8 mouse cellular contexts compared by ENCODE assay signal in genomic region chr6:142040306-142041175, GRCm38 (mm10). TPM values are rescaled to one million over a fixed set of nuclear protein-coding genes. Genes with fewer than 3 reads are reported as not detected.
DNase-seq lines count a peak whose midpoint lies in the region; ATAC-seq and TF ChIP-seq lines count a peak whose summit lies in the region.

No protein-coding gene starts in this region.

- H3K4me2 ChIP-seq in hindbrain, embryonic 16.5 days (ENCODE audit: low read length), result peak overlapping the region; percentile 36; the same call in 1 of the 2 replicates
- no peak overlapping the region for H3K4me2 ChIP-seq in midbrain, embryonic 12.5 days (replicated peaks)
- no peak overlapping the region for H3K4me2 ChIP-seq in stomach, embryonic 16.5 days (ENCODE audit: low read depth, low read length)

- H3K4me1 ChIP-seq in MEL (ENCODE audit: control insufficient read depth in 1 of 2, insufficient read depth in 2 of 2, low read length in 2 of 2), result no peaks in the 10 kb centered on the region
- H3K4me1 ChIP-seq in hindbrain, embryonic 16.5 days (ENCODE audit: control insufficient read depth, insufficient read depth, low read depth, low read length), result no peaks in the 10 kb centered on the region; the same call in 1 of the 2 replicates
- no peaks in the 10 kb centered on the region for H3K4me1 ChIP-seq in midbrain, embryonic 12.5 days
- no peaks in the 10 kb centered on the region for H3K4me1 ChIP-seq in stomach, embryonic 16.5 days (ENCODE audit: control insufficient read depth, insufficient read depth, low read length)

- H3K4me3 ChIP-seq in MEL (ENCODE audit: control insufficient read depth in 1 of 2, insufficient read depth in 1 of 2, low read depth in 2 of 2, low read length in 2 of 2), result no peak overlapping the region
- H3K4me3 ChIP-seq in hindbrain, embryonic 16.5 days (ENCODE audit: low read length), result no peak overlapping the region
- H3K4me3 ChIP-seq in midbrain, embryonic 12.5 days, result no peak overlapping the region
- no peak overlapping the region for H3K4me3 ChIP-seq in stomach, embryonic 16.5 days (replicated peaks; ENCODE audit: low read length)

- H3K27me3 ChIP-seq in MEL (ENCODE audit: control insufficient read depth in 1 of 2, insufficient read depth in 2 of 2, low read length in 2 of 2), result no peaks in the 10 kb centered on the region
- H3K27me3 ChIP-seq in hindbrain, embryonic 16.5 days (replicated peaks; ENCODE audit: control insufficient read depth, insufficient read depth, low read length), result no peaks in the 10 kb centered on the region
- no peaks in the 10 kb centered on the region for H3K27me3 ChIP-seq in midbrain, embryonic 12.5 days
- H3K27me3 ChIP-seq in stomach, embryonic 16.5 days (ENCODE audit: control insufficient read depth, insufficient read depth, low read length), result no peaks in the 10 kb centered on the region

- no peaks in the 10 kb centered on the region for H3K9me3 ChIP-seq in MEL (replicated peaks; ENCODE audit: insufficient read depth, low read length)
- H3K9me3 ChIP-seq in hindbrain, embryonic 16.5 days (ENCODE audit: control insufficient read depth, low read length), result no peaks in the 10 kb centered on the region
- H3K9me3 ChIP-seq in midbrain, embryonic 12.5 days, result no peaks in the 10 kb centered on the region
- no peaks in the 10 kb centered on the region for H3K9me3 ChIP-seq in stomach, embryonic 16.5 days (replicated peaks; ENCODE audit: control insufficient read depth, low read length)

- no peaks in the 10 kb centered on the region for H3K36me3 ChIP-seq in MEL (ENCODE audit: control insufficient read depth in 1 of 2, insufficient read depth in 2 of 2, low read length in 2 of 2)
- no peaks in the 10 kb centered on the region for H3K36me3 ChIP-seq in hindbrain, embryonic 16.5 days (ENCODE audit: control insufficient read depth, insufficient read depth, low read length)
- no peaks in the 10 kb centered on the region for H3K36me3 ChIP-seq in midbrain, embryonic 12.5 days
- no peaks in the 10 kb centered on the region for H3K36me3 ChIP-seq in stomach, embryonic 16.5 days (ENCODE audit: control insufficient read depth, insufficient read depth, low read length)

- H3K79me2 ChIP-seq in MEL (ENCODE audit: control insufficient read depth, insufficient read depth, low read length, poor library complexity), result no peaks in the 10 kb centered on the region

- TF ChIP-seq RAD21 in MEL (IDR thresholded peaks at IDR 0.05; ENCODE audit: low read depth, low read length), result peak; percentile 39

- no peak overlapping the region for H3K27ac ChIP-seq in MEL (ENCODE audit: control insufficient read depth, low read depth, low read length)
- H3K27ac ChIP-seq in hindbrain, embryonic 16.5 days (ENCODE audit: low read depth, low read length), result no peak overlapping the region
- no peak overlapping the region for H3K27ac ChIP-seq in midbrain, embryonic 12.5 days (replicated peaks)
- H3K27ac ChIP-seq in stomach, embryonic 16.5 days (ENCODE audit: low read length), result no peak overlapping the region

- H3K9ac ChIP-seq in MEL (ENCODE audit: control insufficient read depth, low read depth, low read length, poor library complexity, severe bottlenecking), result no peak overlapping the region
- H3K9ac ChIP-seq in hindbrain, embryonic 16.5 days (ENCODE audit: low read depth, low read length), result no peak overlapping the region
- no peak overlapping the region for H3K9ac ChIP-seq in midbrain, embryonic 12.5 days (replicated peaks)
- H3K9ac ChIP-seq in stomach, embryonic 16.5 days (ENCODE audit: low read length), result no peak overlapping the region

- TF ChIP-seq POLR2A in MEL (IDR thresholded peaks at IDR 0.05; ENCODE audit: control insufficient read depth in 1 of 2, insufficient read depth in 1 of 2, low read depth in 1 of 2, low read length in 2 of 2, poor library complexity in 1 of 2), result no peak

- TF ChIP-seq CTCF in MEL (IDR thresholded peaks at IDR 0.05 in 2 of 3, conservative IDR thresholded peaks at IDR 0.05 in 1 of 3; ENCODE audit: control insufficient read depth in 1 of 3, insufficient read depth in 1 of 3, low read depth in 2 of 3, low read length in 3 of 3, poor library complexity in 1 of 3, severe bottlenecking in 1 of 3), result peak in 2 of 3 experiments; percentile 55 to 58; a peak in 4 of 6 replicates

- ATAC-seq in hindbrain, embryonic 16.5 days, result peak; percentile 89
- ATAC-seq in midbrain, embryonic 12.5 days (ENCODE audit: low FRiP score, low read depth), result peak; percentile 45
- ATAC-seq in stomach, embryonic 16.5 days (ENCODE audit: insufficient read depth, low FRiP score), result peak; percentile 76; the same call in 1 of the 2 replicates
- no peak for ATAC-seq in monocyte, adult 5-6 weeks (replicated peaks; ENCODE audit: insufficient number of reproducible peaks, low FRiP score, low TSS enrichment, poor library complexity, severe bottlenecking)

- WGBS in hindbrain, embryonic 16.5 days, result 43% methylated on average over 16 of the region's 16 CpGs
- WGBS in midbrain, embryonic 12.5 days, result 58% methylated on average over 16 of the region's 16 CpGs
- WGBS in stomach, embryonic 16.5 days, result 38% methylated on average over 16 of the region's 16 CpGs

- DNase-seq in A20 (ENCODE audit: low read depth, low spot score) (peak; percentile 1), MEL (ENCODE audit: low read depth, low spot score) (peak; percentile 42)
- DNase-seq in embryo, embryonic 9.5 days (ENCODE audit: extremely low spot score), result peak; percentile 35
- peak; percentile 27 for DNase-seq in left cerebral cortex, adult 11 months (ENCODE audit: low spot score)

- TF ChIP-seq EP300 in MEL (IDR thresholded peaks at IDR 0.05; ENCODE audit: low read depth in 1 of 2, low read length in 2 of 2), result no peak

TF ChIP-seq in MEL, 35 proteins besides CTCF, POLR2A, EP300 and RAD21:
- peak; percentile 30 for TF ChIP-seq ZC3H11A (IDR thresholded peaks at IDR 0.05; ENCODE audit: low read depth, low read length)
- TF ChIP-seq USF1 (IDR thresholded peaks at IDR 0.05; ENCODE audit: low read depth, low read length), result no peak
- TF ChIP-seq SMC3 (IDR thresholded peaks at IDR 0.05; ENCODE audit: low read depth, low read length), result peak; percentile 51
TF ChIP-seq in MEL: peak in this region for 2.

RNA-seq across cellular contexts. Expression of gene Gm6614, which starts 29.3 kb away (rescaled TPM):
- total RNA-seq in MEL (2012; rRNA removed), result not detected in 2 replicates
- polyA plus RNA-seq in MEL (2012; ENCODE audit: insufficient read depth in 1 of 2, insufficient read length in 2 of 2, low read depth in 1 of 2, low replicate concordance in 2 of 2, missing spikeins in 1 of 2), result not detected
- polyA plus RNA-seq in hindbrain, embryonic 16.5 days (2015; fragmentation: Nextera tagmentation; extraction: Ambion mirVana), result not detected in 2 replicates
- polyA plus RNA-seq in midbrain, embryonic 12.5 days (2016; fragmentation: Nextera tagmentation; extraction: Ambion mirVana), result 0.09 TPM in 1 of 2 replicates, not detected in the other
- not detected in 2 replicates for polyA plus RNA-seq in stomach, embryonic 16.5 days (2015; fragmentation: Nextera tagmentation; extraction: Ambion mirVana)
- not detected in 3 replicates for total RNA-seq in monocyte, adult 5-6 weeks (2017)
